Mouse (Mus musculus) MEL (cell line): Measurements from ENCODE around the gene Slc51a. TPM values are rescaled to one million over a fixed set of nuclear protein-coding genes. Genes with fewer than 3 reads are reported as not detected.
A peak's percentile ranks its signal among the peaks of the same experiment; 100 is the strongest.

ENCODE experiments used
- DNase-seq: peaks from one replicate; pipeline ENCODE4 v3.0.0; 2011; ENCODE audit warnings: low read depth, low spot score
- H3K27ac ChIP-seq: 2 replicates; pipeline ENCODE4 v1.5.1; 2012; ENCODE audit warnings: low read depth, mild to moderate bottlenecking, control low read depth, low read length, moderate library complexity; ENCODE audit not compliant: control insufficient read depth
- H3K27me3 ChIP-seq, 2 experiments: fragments of 150-350 bp in 1 of 2; sonication (generic) in 1 of 2; 2 replicates each; pipeline ENCODE4 v1.6.1; 2012; ENCODE audit warnings: low read length in 2 of 2, mild to moderate bottlenecking in 2 of 2, improper control_type of control experiment in 1 of 2, moderate library complexity in 1 of 2; ENCODE audit not compliant: insufficient read depth in 2 of 2, control insufficient read depth in 1 of 2
- H3K36me3 ChIP-seq, 2 experiments: 2 replicates each; pipeline ENCODE4 v1.6.1; 2012 to 2014; ENCODE audit warnings: low read length in 2 of 2, improper control_type of control experiment in 1 of 2, inconsistent platforms in 1 of 2, mild to moderate bottlenecking in 1 of 2; ENCODE audit not compliant: insufficient read depth in 2 of 2, control insufficient read depth in 1 of 2
- H3K4me1 ChIP-seq, 2 experiments: fragments of 150-350 bp in 1 of 2; sonication (generic) in 1 of 2; 2 replicates each; pipeline ENCODE4 v1.6.1; 2012; ENCODE audit warnings: low read length in 2 of 2, improper control_type of control experiment in 1 of 2, mild to moderate bottlenecking in 1 of 2; ENCODE audit not compliant: insufficient read depth in 2 of 2, control insufficient read depth in 1 of 2
- H3K4me3 ChIP-seq, 2 experiments: fragments of 150-350 bp in 1 of 2; sonication (generic) in 1 of 2; 2 replicates each; pipeline ENCODE4 v1.5.1; 2012; ENCODE audit warnings: low read depth in 2 of 2, low read length in 2 of 2, mild to moderate bottlenecking in 2 of 2, moderate library complexity in 2 of 2, control low read depth in 1 of 2, improper control_type of control experiment in 1 of 2; ENCODE audit not compliant: control insufficient read depth in 1 of 2, insufficient read depth in 1 of 2
- H3K79me2 ChIP-seq: 2 replicates; pipeline ENCODE4 v1.6.1; 2012; ENCODE audit warnings: mild to moderate bottlenecking, low read length, moderate library complexity; ENCODE audit not compliant: control insufficient read depth, poor library complexity, insufficient read depth
- H3K9ac ChIP-seq: 2 replicates; pipeline ENCODE4 v1.6.1; 2012; ENCODE audit warnings: low read depth, mild to moderate bottlenecking, control low read depth, low read length, moderate library complexity; ENCODE audit not compliant: control insufficient read depth, poor library complexity, severe bottlenecking
- H3K9me3 ChIP-seq: fragments of 150-350 bp; sonication (generic); replicated peaks from 2 replicates; pipeline ENCODE4 v1.6.1; 2012; ENCODE audit warnings: mild to moderate bottlenecking, low read length, improper control_type of control experiment, moderate library complexity; ENCODE audit not compliant: insufficient read depth
- BHLHE40 ChIP-seq: IDR thresholded peaks from 2 replicates; pipeline ENCODE4 v1.6.1; 2012; ENCODE audit warnings: low read depth, mild to moderate bottlenecking, inconsistent platforms, low read length, improper control_type of control experiment, borderline replicate concordance
- CHD2 ChIP-seq: IDR thresholded peaks from 2 replicates; pipeline ENCODE4 v1.6.1; 2011; ENCODE audit warnings: low read length, improper control_type of control experiment
- CTCF ChIP-seq, 3 experiments: IDR thresholded peaks in 2 of 3; conservative IDR thresholded peaks in 1 of 3; 2 replicates each; pipeline ENCODE4 v1.5.1; 2011 to 2012; ENCODE audit warnings: low read length in 3 of 3, low read depth in 2 of 3, mild to moderate bottlenecking in 2 of 3, improper control_type of control experiment in 1 of 3, inconsistent platforms in 1 of 3, mixed read lengths in 1 of 3, moderate library complexity in 1 of 3; ENCODE audit not compliant: control insufficient read depth in 1 of 3, insufficient read depth in 1 of 3, poor library complexity in 1 of 3, severe bottlenecking in 1 of 3
- ELF1 ChIP-seq: IDR thresholded peaks from 2 replicates; pipeline ENCODE4 v1.6.1; 2014; ENCODE audit warnings: low read depth, mild to moderate bottlenecking, inconsistent platforms, low read length, improper control_type of control experiment, moderate library complexity
- ETS1 ChIP-seq: IDR thresholded peaks from 2 replicates; pipeline ENCODE4 v1.6.1; 2012; ENCODE audit warnings: low read depth, mild to moderate bottlenecking, inconsistent platforms, low read length, improper control_type of control experiment, moderate library complexity
- GATA1 ChIP-seq: IDR thresholded peaks from 2 replicates; pipeline ENCODE4 v1.6.1; 2011; ENCODE audit warnings: low read depth, low read length, improper control_type of control experiment
- HCFC1 ChIP-seq: IDR thresholded peaks from 2 replicates; pipeline ENCODE4 v1.6.1; 2012; ENCODE audit warnings: low read depth, mild to moderate bottlenecking, inconsistent platforms, low read length, improper control_type of control experiment, moderate library complexity
- JUND ChIP-seq: IDR thresholded peaks from 2 replicates; pipeline ENCODE4 v1.6.1; 2011; ENCODE audit warnings: low read depth, mild to moderate bottlenecking, improper control_type of control experiment, low read length
- MAFK ChIP-seq: IDR thresholded peaks from 2 replicates; pipeline ENCODE4 v1.6.1; 2011; ENCODE audit warnings: low read depth, mild to moderate bottlenecking, low read length, improper control_type of control experiment, borderline replicate concordance
- MAX ChIP-seq: IDR thresholded peaks from 2 replicates; pipeline ENCODE4 v1.6.1; 2011; ENCODE audit warnings: low read length, improper control_type of control experiment
- MAZ ChIP-seq: IDR thresholded peaks from 2 replicates; pipeline ENCODE4 v1.6.1; 2012; ENCODE audit warnings: low read depth, mild to moderate bottlenecking, inconsistent platforms, low read length, improper control_type of control experiment
- MEF2A ChIP-seq: IDR thresholded peaks from 2 replicates; pipeline ENCODE4 v1.6.1; 2014; ENCODE audit warnings: low read depth, mild to moderate bottlenecking, inconsistent platforms, low read length, improper control_type of control experiment; ENCODE audit not compliant: poor library complexity, insufficient replicate concordance, severe bottlenecking; ENCODE audit errors: extremely low read depth
- MXI1 ChIP-seq: IDR thresholded peaks from 2 replicates; pipeline ENCODE4 v1.6.1; 2011; ENCODE audit warnings: mild to moderate bottlenecking, low read depth, low read length, improper control_type of control experiment
- MYB ChIP-seq: IDR thresholded peaks from 2 replicates; pipeline ENCODE4 v1.6.1; 2011; ENCODE audit warnings: mild to moderate bottlenecking, low read depth, low read length, improper control_type of control experiment
- NRF1 ChIP-seq: IDR thresholded peaks from 2 replicates; pipeline ENCODE4 v1.6.1; 2014; ENCODE audit warnings: low read depth, mild to moderate bottlenecking, inconsistent platforms, low read length, improper control_type of control experiment, moderate library complexity; ENCODE audit not compliant: poor library complexity, insufficient read depth, severe bottlenecking
- POLR2AphosphoS2 ChIP-seq: IDR thresholded peaks from 2 replicates; pipeline ENCODE4 v1.6.1; 2011; ENCODE audit warnings: low read length, improper control_type of control experiment
- RCOR1 ChIP-seq: IDR thresholded peaks from 2 replicates; pipeline ENCODE4 v1.6.1; 2012; ENCODE audit warnings: low read depth, mild to moderate bottlenecking, inconsistent platforms, low read length, improper control_type of control experiment
- SMC3 ChIP-seq: IDR thresholded peaks from 2 replicates; pipeline ENCODE4 v1.6.1; 2011; ENCODE audit warnings: low read depth, low read length, improper control_type of control experiment
- TAL1 ChIP-seq: IDR thresholded peaks from 2 replicates; pipeline ENCODE4 v1.6.1; 2012; ENCODE audit warnings: mild to moderate bottlenecking, inconsistent platforms, low read length, moderate library complexity, mixed read lengths
- USF1 ChIP-seq: IDR thresholded peaks from 2 replicates; pipeline ENCODE4 v1.6.1; 2014; ENCODE audit warnings: low read depth, mild to moderate bottlenecking, inconsistent platforms, low read length, improper control_type of control experiment, moderate library complexity
- ZC3H11A ChIP-seq: IDR thresholded peaks from 2 replicates; pipeline ENCODE4 v1.6.1; 2012; ENCODE audit warnings: low read depth, mild to moderate bottlenecking, inconsistent platforms, low read length, improper control_type of control experiment
- ZKSCAN1 ChIP-seq: IDR thresholded peaks from 2 replicates; pipeline ENCODE4 v1.6.1; 2012; ENCODE audit warnings: low read depth, mild to moderate bottlenecking, inconsistent platforms, low read length, improper control_type of control experiment, moderate library complexity
- ZNF384 ChIP-seq: IDR thresholded peaks from 2 replicates; pipeline ENCODE4 v1.6.1; 2012; ENCODE audit warnings: low read depth, mild to moderate bottlenecking, inconsistent platforms, low read length, improper control_type of control experiment
- polyA plus RNA-seq, 2 experiments: library from polyadenylated mRNA; stranded (reverse) in 1 of 2; unstranded in 1 of 2; fragments of >175 nt in 1 of 2; fragments of >200 nt in 1 of 2; gene quantifications; 2 replicates each; pipeline versions ENCODE4 v1.2.1 to v1.2.4; 2012; ENCODE audit warnings: low replicate concordance in 2 of 2, low read depth in 1 of 2; ENCODE audit not compliant: insufficient read length in 2 of 2, insufficient read depth in 1 of 2, missing spikeins in 1 of 2
- total RNA-seq: library from RNA; depleted of rRNA; stranded (reverse); fragments of 300-350 nt; gene quantifications from 2 replicates; pipeline ENCODE4 v1.2.3, GENCODE M21; 2012

The Slc51a gene
- total and polyA plus RNA-seq, 3 experiments = 4.6 to 14.5 TPM; not detected in 1

- Histone ChIP-seq H3K9me3 (no peaks in the 10 kb centered on the region), H3K9ac (no peak overlapping the region), H3K27ac (no peak overlapping the region), H3K4me3 (no peak overlapping the region), H3K27me3 (no peaks in the 10 kb centered on the region), H3K36me3 (peaks cover 0 to 9% of the 10 kb centered on the region in 2 experiments; a peak in 2 of 4 replicates), H3K4me1 (peaks cover 2 to 16% of the 10 kb centered on the region in 2 experiments; a peak in 3 of 4 replicates), H3K79me2 (no peaks in the 10 kb centered on the region; the same call in 1 of the 2 replicates)
- DNase-seq = no peak
- TF ChIP-seq MYB (no peak), ZC3H11A (no peak), MAX (0 out of 2 replicates have a peak, but pooled peaks have one; percentile 18), TAL1 (no peak), RCOR1 (no peak), ZNF384 (no peak), BHLHE40 (peak; percentile 43; the same call in 1 of the 2 replicates), ELF1 (no peak), SMC3 (no peak)
These were observed 2.5 kb downstream of the Slc51a start for GRCm38 (mm10) chr16:32485209-32485608.

- TF ChIP-seq ZNF384 = no peak
- H3K27me3 ChIP-seq = no peaks in the 10 kb centered on the region
- no peak overlapping the region for H3K9ac ChIP-seq
These were observed 3.2 kb downstream of the Slc51a start for GRCm38 (mm10) chr16:32484431-32484871.

GRCm38 (mm10) chr16:32479415-32479814 is 8.3 kb downstream of the Slc51a start:
- no peaks in the 10 kb centered on the region for H3K27me3 ChIP-seq
- H3K27ac ChIP-seq = no peak overlapping the region

More at GRCm38 (mm10) chr16:32484431-32484871, 3.2 kb downstream of the Slc51a start:
- H3K4me1 ChIP-seq = peaks cover 2 to 16% of the 10 kb centered on the region in 2 experiments; a peak in 3 of 4 replicates
- no peaks in the 10 kb centered on the region for H3K9me3 ChIP-seq
- H3K27ac ChIP-seq = no peak overlapping the region
- H3K36me3 ChIP-seq = peaks cover 0 to 9% of the 10 kb centered on the region in 2 experiments; a peak in 2 of 4 replicates
- no peak overlapping the region for H3K4me3 ChIP-seq
- no peaks in the 10 kb centered on the region; the same call in 1 of the 2 replicates for H3K79me2 ChIP-seq
- DNase-seq = no peak

More at GRCm38 (mm10) chr16:32479415-32479814, 8.3 kb downstream of the Slc51a start:
- H3K36me3 ChIP-seq = no peaks in the 10 kb centered on the region
- H3K9me3 ChIP-seq = no peaks in the 10 kb centered on the region
- H3K9ac ChIP-seq = no peak overlapping the region
- H3K79me2 ChIP-seq = no peaks in the 10 kb centered on the region
- no peak overlapping the region for H3K4me3 ChIP-seq
- DNase-seq = no peak
- no peaks in the 10 kb centered on the region for H3K4me1 ChIP-seq
- no peak for TF ChIP-seq MEF2A
- TF ChIP-seq CTCF (IDR thresholded peaks at IDR 0.05 in 2 of 3, conservative IDR thresholded peaks at IDR 0.05 in 1 of 3; ENCODE audit: control insufficient read depth in 1 of 3, insufficient read depth in 1 of 3, low read depth in 2 of 3, low read length in 3 of 3, poor library complexity in 1 of 3, severe bottlenecking in 1 of 3) = no peak
- no peak for TF ChIP-seq NRF1
- TF ChIP-seq MAFK = no peak
- no peak for TF ChIP-seq POLR2AphosphoS2
- TF ChIP-seq ETS1 = no peak
- no peak for TF ChIP-seq ZC3H11A
- no peak for TF ChIP-seq JUND
- TF ChIP-seq CHD2 = no peak
- TF ChIP-seq HCFC1 = no peak
- TF ChIP-seq ZKSCAN1 = no peak
- TF ChIP-seq MXI1 = no peak
- TF ChIP-seq TAL1 = no peak
- no peak for TF ChIP-seq USF1
- no peak for TF ChIP-seq MYB
- TF ChIP-seq GATA1 = no peak
- TF ChIP-seq MAZ = no peak
